Mouse (Mus musculus) telencephalon, adult 2 months (tissue): ENCODE measurements at regions not wholly inside any gene's neighbourhood (a gene's known extent, or its start where the extent isn't known, plus 50 kb on each side); places are given as distances from the start of the nearest gene placed in this dataset.

Experiments used
- DNase-seq: peaks from one replicate; pipeline ENCODE4 v3.0.0-alpha.2; 2011; ENCODE audit warnings: low read depth, low spot score

- no peak for DNase-seq
Measured at GRCm38 (mm10) chr5:126933466-126933865, 308.1 kb upstream of the Tmem132c start.

GRCm38 (mm10) chr5:126944861-126945260, 296.7 kb upstream of the Tmem132c start:
- no peak for DNase-seq

- DNase-seq = no peak
Measured at GRCm38 (mm10) chr5:126954189-126954588, 287.4 kb upstream of the Tmem132c start.

- DNase-seq = no peak
Measured at GRCm38 (mm10) chr5:126954634-126955033, 287.0 kb upstream of the Tmem132c start.

GRCm38 (mm10) chr5:126964577-126964976, 277.0 kb upstream of the Tmem132c start:
- DNase-seq = no peak

- peak; percentile 58 for DNase-seq
Measured at GRCm38 (mm10) chr5:126967076-126967475, 274.5 kb upstream of the Tmem132c start.

- DNase-seq = no peak
Measured at GRCm38 (mm10) chr5:126969373-126969772, 272.2 kb upstream of the Tmem132c start.

GRCm38 (mm10) chr5:126971284-126971683, 270.3 kb upstream of the Tmem132c start:
- DNase-seq = no peak

- DNase-seq = no peak
Measured at GRCm38 (mm10) chr5:126971981-126972380, 269.6 kb upstream of the Tmem132c start.

- DNase-seq = peak; percentile 74
Measured at GRCm38 (mm10) chr5:126973425-126973824, 268.2 kb upstream of the Tmem132c start.

GRCm38 (mm10) chr5:126974565-126974964, 267.0 kb upstream of the Tmem132c start:
- no peak for DNase-seq

- DNase-seq = no peak
Measured at GRCm38 (mm10) chr5:126995577-126995976, 246.0 kb upstream of the Tmem132c start.

GRCm38 (mm10) chr5:127014166-127014565, 227.4 kb upstream of the Tmem132c start:
- DNase-seq = no peak

GRCm38 (mm10) chr5:127016467-127017060, 225.0 kb upstream of the Tmem132c start:
- no peak for DNase-seq

- DNase-seq = no peak
Measured at GRCm38 (mm10) chr5:127017971-127018370, 223.6 kb upstream of the Tmem132c start.

- no peak for DNase-seq
Measured at GRCm38 (mm10) chr5:127036472-127036871, 205.1 kb upstream of the Tmem132c start.

GRCm38 (mm10) chr5:127057770-127058169, 183.8 kb upstream of the Tmem132c start:
- no peak for DNase-seq

- DNase-seq = no peak
Measured at GRCm38 (mm10) chr5:127074327-127074726, 167.3 kb upstream of the Tmem132c start.
